Mouse (Mus musculus) megakaryocyte, embryonic 14.5 days (primary cell): ENCODE measurements around the gene C8g. TPM values are rescaled to one million over a fixed set of nuclear protein-coding genes. Genes with fewer than 3 reads are reported as not detected.

Experiments
- H3K27me3 ChIP-seq: replicated peaks from 2 replicates; pipeline ENCODE3; 2012; ENCODE audit warnings: inconsistent platforms
- H3K36me3 ChIP-seq: replicated peaks from 2 replicates; pipeline ENCODE3; 2012; ENCODE audit warnings: low read length, inconsistent platforms, mixed read lengths
- H3K4me1 ChIP-seq: 2 replicates; pipeline ENCODE4 v1.6.1; 2012; ENCODE audit warnings: inconsistent platforms
- H3K4me3 ChIP-seq: replicated peaks from 2 replicates; pipeline ENCODE3; 2012; ENCODE audit warnings: moderate library complexity, mild to moderate bottlenecking, inconsistent platforms
- H3K9me3 ChIP-seq: 2 replicates; pipeline ENCODE4 v1.6.1; 2012; ENCODE audit warnings: inconsistent platforms
- FLI1 ChIP-seq: IDR thresholded peaks from 2 replicates; pipeline ENCODE4 v1.6.1; 2012; ENCODE audit warnings: low read length, inconsistent platforms, mixed read lengths
- GATA1 ChIP-seq: IDR thresholded peaks from 3 replicates; pipeline ENCODE4 v1.6.1; 2012; ENCODE audit warnings: mixed read lengths, low read length, inconsistent platforms, borderline replicate concordance
- polyA plus RNA-seq: library from polyadenylated mRNA; stranded (reverse); fragments of >175 nt; gene quantifications from 2 replicates; pipeline ENCODE4 v1.2.3, GENCODE M21; 2012; ENCODE audit warnings: low replicate concordance; ENCODE audit not compliant: insufficient read depth

The C8g gene
- polyA plus RNA-seq, 1 experiment = 0.43 TPM

DNA sequence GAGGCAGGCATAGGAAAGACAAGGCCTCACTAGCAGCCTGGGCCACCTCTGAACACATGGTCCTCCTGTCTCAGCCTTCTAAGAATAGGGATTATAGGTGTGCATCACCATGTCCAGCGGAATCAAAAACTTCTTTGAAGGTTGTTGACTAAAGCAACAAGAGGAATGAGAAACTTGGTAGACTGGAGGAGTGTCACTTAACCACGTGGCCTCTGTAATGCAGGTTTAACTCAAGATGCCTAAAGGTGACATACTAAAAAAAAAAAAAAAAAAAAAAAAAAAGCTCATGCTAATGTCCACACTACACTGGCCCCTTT is 33.3 kb upstream of the C8g start:
- Histone ChIP-seq H3K4me1 (peaks cover 15% of the 10 kb centered on the region), H3K36me3 (peaks cover 93% of the 10 kb centered on the region)

DNA sequence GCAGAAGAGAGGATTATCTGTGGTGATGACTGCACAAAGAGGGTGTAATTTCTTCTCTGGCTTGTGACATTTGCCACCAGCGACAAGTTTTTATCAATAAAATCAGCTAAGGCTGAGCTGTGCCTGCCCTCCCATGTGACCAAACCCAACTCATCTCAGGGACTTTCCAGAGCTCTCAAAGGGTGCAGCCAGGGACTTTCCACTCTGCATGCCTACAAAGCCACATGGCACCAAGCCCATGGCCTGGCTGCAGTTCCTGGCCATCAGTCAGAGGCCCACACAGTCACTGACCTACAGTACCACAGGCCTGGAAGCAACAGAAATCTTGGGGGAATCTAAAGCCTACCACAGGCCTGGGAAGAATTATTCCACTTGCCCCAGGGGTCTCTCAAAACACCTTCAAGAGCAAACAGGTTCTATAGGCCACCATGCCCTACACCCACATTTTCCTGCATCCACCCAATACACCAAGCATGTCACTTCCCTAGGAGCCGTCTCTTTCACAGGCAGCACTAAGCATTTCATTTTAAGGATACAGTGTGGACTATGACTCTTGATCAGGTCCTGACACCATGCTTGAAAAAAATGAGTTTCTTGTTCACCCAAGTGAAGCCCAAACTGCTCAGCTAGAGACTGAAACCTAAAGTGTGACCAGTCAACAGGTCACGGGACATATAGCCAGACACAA is 32.8 kb upstream of the C8g start:
- Histone ChIP-seq H3K4me3 (no peak overlapping the region), H3K4me1 (peaks cover 10% of the 10 kb centered on the region), H3K9me3 (no peaks in the 10 kb centered on the region), H3K27me3 (no peaks in the 10 kb centered on the region), H3K36me3 (peaks cover 93% of the 10 kb centered on the region)
- TF ChIP-seq FLI1 = no peak
- no peak for TF ChIP-seq GATA1

More for the DNA sequence above, 33.3 kb upstream of the C8g start:
- no peak overlapping the region for H3K4me3 ChIP-seq
- no peaks in the 10 kb centered on the region for H3K27me3 ChIP-seq
- no peaks in the 10 kb centered on the region for H3K9me3 ChIP-seq
- TF ChIP-seq FLI1 (no peak), GATA1 (no peak)

DNA sequence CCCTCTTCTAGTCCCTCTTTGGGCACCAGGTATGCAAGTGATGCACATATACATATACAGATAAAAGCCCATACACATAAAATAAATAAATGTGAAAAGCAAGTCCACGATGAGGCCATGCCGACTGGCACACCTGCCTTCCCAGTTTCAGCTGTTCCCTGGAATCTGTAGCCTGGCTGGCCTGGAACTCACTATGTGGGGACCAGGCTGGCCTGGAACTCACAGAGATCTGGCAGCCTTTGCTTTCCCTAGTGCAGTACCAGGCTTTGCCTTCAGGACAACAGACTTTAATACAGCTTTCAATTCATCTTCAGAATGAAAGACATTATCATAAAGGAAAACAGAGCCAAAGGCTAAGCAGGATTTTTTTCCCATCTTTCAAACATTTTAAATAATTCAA is 32.2 kb upstream of the C8g start:
- H3K4me3 ChIP-seq = no peak overlapping the region
- H3K27me3 ChIP-seq = no peaks in the 10 kb centered on the region
- H3K4me1 ChIP-seq = peaks cover 10% of the 10 kb centered on the region
- peaks cover 93% of the 10 kb centered on the region for H3K36me3 ChIP-seq
- H3K9me3 ChIP-seq = no peaks in the 10 kb centered on the region
- no peak for TF ChIP-seq GATA1
- no peak for TF ChIP-seq FLI1

DNA sequence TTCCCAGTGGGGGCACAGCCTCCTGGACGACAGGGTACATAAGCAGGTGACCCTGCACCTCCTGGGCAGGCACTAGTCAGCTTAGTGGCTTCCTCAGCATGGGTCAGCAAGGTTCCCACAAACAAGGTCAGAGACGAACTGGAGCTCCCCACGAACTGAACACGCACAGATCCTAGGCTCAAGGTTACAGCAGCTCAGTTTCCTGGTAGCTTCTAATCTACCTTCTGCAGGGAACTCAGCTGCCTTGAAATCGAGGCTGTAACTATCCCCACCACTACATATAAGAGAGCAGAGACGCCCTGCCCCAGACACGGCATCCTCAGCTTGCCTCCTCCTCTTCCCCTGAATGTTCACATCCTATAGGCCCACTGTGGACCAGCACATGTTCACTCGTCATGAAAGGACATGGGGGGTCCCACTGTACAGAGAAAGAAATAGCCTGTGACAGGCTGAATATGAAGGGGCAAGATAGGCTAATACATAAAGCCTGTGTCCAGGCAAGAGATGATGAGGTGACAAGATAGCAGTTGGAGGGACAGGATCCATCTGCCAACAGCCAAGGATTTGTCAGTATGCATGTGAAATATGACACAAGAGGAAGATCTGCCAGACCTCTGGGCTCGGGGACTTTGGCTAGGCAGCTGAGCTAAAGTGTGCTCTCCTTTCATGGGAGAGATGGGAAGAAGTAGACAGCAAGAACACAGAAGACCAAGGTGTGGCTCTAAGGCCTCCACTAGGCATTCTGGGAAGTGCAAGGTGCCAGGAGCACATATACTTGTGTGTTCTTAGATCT is 25.2 kb upstream of the C8g start:
- no peaks in the 10 kb centered on the region for H3K9me3 ChIP-seq
- no peaks in the 10 kb centered on the region for H3K27me3 ChIP-seq
- no peak overlapping the region for H3K4me3 ChIP-seq
- TF ChIP-seq GATA1 (no peak), FLI1 (no peak)
- no peaks in the 10 kb centered on the region for H3K4me1 ChIP-seq
- H3K36me3 ChIP-seq = peaks cover 97% of the 10 kb centered on the region

DNA sequence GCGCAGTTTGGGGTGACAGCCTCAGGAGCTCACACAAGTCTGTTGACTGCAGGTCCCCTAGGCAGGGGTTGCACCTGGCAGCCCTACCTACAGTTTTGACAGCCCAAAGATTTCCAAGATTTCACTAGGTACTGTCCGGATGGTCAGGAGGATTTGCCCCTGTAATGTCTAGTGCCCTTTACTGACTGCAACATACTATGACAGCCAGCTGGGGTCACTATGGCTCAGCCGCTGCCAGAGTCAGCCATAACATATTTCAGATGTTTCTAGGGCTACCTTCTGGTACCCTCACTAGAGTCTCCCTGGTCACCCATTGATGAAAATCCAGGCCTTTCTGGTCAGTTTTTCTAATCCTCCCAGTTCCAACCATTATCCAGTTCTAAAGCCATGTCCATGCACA is 8.4 kb upstream of the C8g start:
- Histone ChIP-seq H3K27me3 (peaks cover 11% of the 10 kb centered on the region), H3K4me3 (no peak overlapping the region), H3K4me1 (peaks cover 19% of the 10 kb centered on the region), H3K9me3 (no peaks in the 10 kb centered on the region), H3K36me3 (peaks cover 18% of the 10 kb centered on the region)
- no peak for TF ChIP-seq GATA1
- TF ChIP-seq FLI1 = no peak

DNA sequence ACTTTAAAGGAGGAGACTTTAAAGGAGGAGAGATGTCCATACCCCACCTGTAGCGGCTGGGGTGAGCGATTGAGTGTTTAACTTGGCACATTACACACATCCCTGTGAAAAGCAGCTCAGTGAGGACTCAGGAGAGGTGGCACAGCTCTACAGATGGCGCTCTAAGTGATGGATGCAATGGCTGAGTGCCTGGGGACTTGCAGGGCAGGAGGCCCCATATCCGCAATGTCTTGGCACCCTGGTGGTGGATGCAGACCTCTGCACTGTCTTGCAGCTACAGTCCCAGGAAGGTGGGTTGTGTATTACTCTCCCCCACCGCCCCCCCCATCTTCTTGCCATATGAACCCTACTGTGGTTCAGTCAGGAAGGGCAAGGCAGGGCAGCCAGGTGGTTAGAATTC is 5.4 kb upstream of the C8g start:
- Histone ChIP-seq H3K4me3 (no peak overlapping the region), H3K4me1 (peaks cover 44% of the 10 kb centered on the region), H3K36me3 (peaks cover 47% of the 10 kb centered on the region), H3K9me3 (no peaks in the 10 kb centered on the region), H3K27me3 (peaks cover 3% of the 10 kb centered on the region)
- TF ChIP-seq GATA1 = no peak
- TF ChIP-seq FLI1 = no peak

DNA sequence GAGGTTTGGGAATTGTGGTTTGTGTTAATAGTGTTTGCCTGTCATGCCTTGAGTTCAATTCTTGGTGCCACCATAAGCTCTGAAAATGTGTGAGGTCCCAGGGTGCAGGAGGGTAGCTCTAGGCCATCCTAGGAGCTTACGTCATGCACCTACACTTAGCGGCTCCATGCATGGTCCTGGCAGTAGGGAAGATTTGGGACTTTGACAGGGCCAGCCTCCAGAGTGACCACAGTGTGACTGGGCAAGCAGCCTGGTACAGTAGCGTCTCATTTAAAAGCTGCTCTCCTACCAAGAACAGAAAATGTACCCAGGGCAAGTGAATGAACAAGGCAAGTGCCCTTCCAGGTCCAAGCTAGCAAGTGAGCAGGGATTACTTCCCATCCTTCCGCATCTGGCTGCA is 4.3 kb upstream of the C8g start:
- Histone ChIP-seq H3K36me3 (peaks cover 49% of the 10 kb centered on the region), H3K27me3 (peaks cover 3% of the 10 kb centered on the region), H3K4me3 (no peak overlapping the region), H3K9me3 (no peaks in the 10 kb centered on the region), H3K4me1 (peaks cover 55% of the 10 kb centered on the region)
- TF ChIP-seq GATA1 (no peak), FLI1 (no peak)

DNA sequence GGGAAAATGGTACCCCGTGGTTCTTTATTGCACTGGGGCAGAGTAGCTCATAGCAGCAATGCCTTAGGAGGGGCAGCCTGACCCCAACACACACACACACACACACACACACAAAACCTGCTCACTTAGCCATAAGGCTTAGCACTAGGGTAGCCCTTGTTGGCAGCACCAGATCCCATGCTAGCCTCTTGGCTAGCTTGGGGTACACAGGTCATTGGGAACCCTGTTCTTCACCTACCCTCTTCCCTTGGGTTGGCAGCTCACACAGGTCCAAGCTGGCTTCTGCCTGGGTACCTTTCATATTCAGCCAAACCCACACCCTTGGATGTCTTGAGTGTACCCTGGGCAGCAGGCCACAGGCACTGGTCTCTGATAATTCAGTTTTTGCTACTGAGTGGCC is 3.5 kb upstream of the C8g start:
- H3K36me3 ChIP-seq = peaks cover 49% of the 10 kb centered on the region

DNA sequence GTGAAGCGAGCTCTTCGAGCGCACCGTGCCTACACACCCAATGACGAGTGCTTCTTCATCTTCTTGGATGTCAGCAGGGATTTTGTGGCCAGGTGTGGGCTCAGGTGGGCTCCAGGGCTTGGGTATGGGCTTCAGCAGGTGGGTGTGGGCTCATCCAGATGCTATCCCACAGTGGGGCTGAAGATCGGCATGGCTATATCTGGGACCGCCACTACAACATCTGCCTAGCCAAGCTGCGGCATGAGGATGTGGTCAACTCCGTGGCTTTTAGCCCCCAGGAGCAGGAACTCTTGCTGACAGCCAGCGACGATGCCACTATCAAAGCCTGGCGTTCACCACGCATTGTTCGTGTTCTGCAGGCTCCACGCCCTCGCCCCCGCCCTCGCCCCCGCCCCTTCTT is 3.0 kb upstream of the C8g start:
- no peaks in the 10 kb centered on the region for H3K9me3 ChIP-seq
- TF ChIP-seq FLI1 (no peak), GATA1 (no peak)
- H3K36me3 ChIP-seq = peaks cover 49% of the 10 kb centered on the region
- peaks cover 63% of the 10 kb centered on the region for H3K4me1 ChIP-seq
- peaks cover 3% of the 10 kb centered on the region for H3K27me3 ChIP-seq
- H3K4me3 ChIP-seq = peak overlapping the region; percentile 23

More for the DNA sequence above, 3.5 kb upstream of the C8g start:
- Histone ChIP-seq H3K9me3 (no peaks in the 10 kb centered on the region), H3K27me3 (peaks cover 3% of the 10 kb centered on the region), H3K4me3 (no peak overlapping the region), H3K4me1 (peaks cover 59% of the 10 kb centered on the region)
- TF ChIP-seq GATA1 = no peak
- TF ChIP-seq FLI1 = no peak

DNA sequence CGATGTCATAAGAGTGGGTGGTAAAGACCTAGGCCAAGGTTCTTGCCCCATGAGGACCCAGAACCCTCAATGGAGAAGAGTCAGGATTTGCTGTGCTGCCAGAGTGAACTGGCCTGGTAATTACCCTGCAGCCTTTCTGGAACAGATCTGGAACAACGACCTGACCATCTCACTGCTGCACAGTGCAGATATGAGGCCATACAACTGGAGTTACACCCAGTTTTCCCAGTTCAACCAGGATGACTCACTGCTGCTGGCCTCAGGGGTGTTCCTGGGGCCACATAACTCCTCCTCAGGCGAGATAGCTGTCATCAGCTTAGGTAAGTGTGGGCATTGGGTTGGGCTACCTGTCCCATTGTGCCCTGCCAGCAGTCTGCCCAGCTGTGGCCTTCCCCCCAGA is 1.2 kb upstream of the C8g start:
- TF ChIP-seq GATA1 (no peak), FLI1 (no peak)
- peaks cover 81% of the 10 kb centered on the region for H3K4me1 ChIP-seq

More for the DNA sequence above, 1.2 kb upstream of the C8g start:
- Histone ChIP-seq H3K9me3 (no peaks in the 10 kb centered on the region), H3K4me3 (peak overlapping the region; percentile 68), H3K36me3 (peaks cover 49% of the 10 kb centered on the region), H3K27me3 (no peaks in the 10 kb centered on the region)
